Mouse (Mus musculus) Patski (cell line): ENCODE results near the gene Eif5a. TPM values are rescaled to one million over a fixed set of nuclear protein-coding genes. Genes with fewer than 3 reads are reported as not detected.
A peak's percentile ranks its signal among the peaks of the same experiment; 100 is the strongest.

Experiments
- ATAC-seq: fragments of 100-300 bp; one replicate; pipeline ENCODE4 v1.8.0; 2021
- CTCF ChIA-PET: fragments of 350-600 bp; sonication (Branson Sonifier 250); formaldehyde crosslinking; loops from one replicate; lab custom pipeline; 2022; ENCODE audit warnings: inconsistent platforms; lab: Charles Lee
- POLR2A ChIA-PET: fragments of 350-600 bp; sonication (Branson Sonifier 250); formaldehyde crosslinking; loops from one replicate; lab custom pipeline; 2022; ENCODE audit warnings: antibody characterized with exemption, inconsistent platforms; lab: Charles Lee
- DNase-seq: peaks from one replicate; pipeline ENCODE4 v3.0.0-alpha.2; 2011; ENCODE audit warnings: low read depth, low spot score
- H3K27me3 ChIP-seq: fragments of 371-371 bp; one replicate; pipeline ENCODE4 v1.5.1; 2021
- CTCF ChIP-seq: fragments of 100-300 bp; IDR thresholded peaks from one replicate; pipeline ENCODE4 v1.5.1; 2021
- in situ Hi-C: fragments of 300-500 bp; cut with MboI; formaldehyde crosslinking; loops from 3 replicates; pipeline ENCODE4 v1.11.1; 2018; ENCODE audit warnings: low pct_unique_long_range_greater_than_20kb, mixed read lengths
- polyA plus RNA-seq: library from polyadenylated mRNA; unstranded; gene quantifications from one replicate; pipeline ENCODE4 v1.2.3, GENCODE M21; 2021

The Eif5a gene
- polyA plus RNA-seq, 1 experiment from 2014 or later: 768 TPM

GRCm38 (mm10) chr11:69915667-69916627 lies 5.8 kb downstream of the Eif5a start:
- ATAC-seq (no peak), DNase-seq (no peak)
- in situ Hi-C loops: no loop called here
- CTCF ChIA-PET: interaction anchor here (1.1 kb wide), 1 partner anchor 29 kb away, joined by 3 read pairs; no protein-coding TSS in a partner anchor
- H3K27me3 ChIP-seq: no peaks in the 10 kb centered on the region
- TF ChIP-seq CTCF: no peak
- POLR2A ChIA-PET: no interaction called here

- no peak for ATAC-seq
- in situ Hi-C loops: no loop called here
- H3K27me3 ChIP-seq: no peaks in the 10 kb centered on the region
- ChIA-PET POLR2A (no interaction called here), CTCF (interaction anchor here (1.0 to 1.1 kb wide), 2 partner anchors 26 to 28 kb away, joined by 3 read pairs; no protein-coding TSS in a partner anchor)
- DNase-seq: no peak
- no peak for TF ChIP-seq CTCF
Measured at GRCm38 (mm10) chr11:69914917-69915430, 6.8 kb downstream of the Eif5a start.

GRCm38 (mm10) chr11:69914372-69914764 lies 7.4 kb downstream of the Eif5a start:
- ChIA-PET POLR2A (interaction anchor here (0.7 kb wide), 1 partner anchor 32 kb away, joined by 3 read pairs; no protein-coding TSS in a partner anchor), CTCF (interaction anchor here (1.0 kb wide), 1 partner anchor 25 kb away, joined by 3 read pairs; no protein-coding TSS in a partner anchor)
- no peak for ATAC-seq
- no peak for TF ChIP-seq CTCF
- in situ Hi-C loops: no loop called here
- no peaks in the 10 kb centered on the region for H3K27me3 ChIP-seq
- no peak for DNase-seq

- no peaks in the 10 kb centered on the region for H3K27me3 ChIP-seq
- TF ChIP-seq CTCF: no peak
- ChIA-PET POLR2A (interaction anchor here (0.7 kb wide), 1 partner anchor 32 kb away, joined by 3 read pairs; no protein-coding TSS in a partner anchor), CTCF (interaction anchor here (1.0 kb wide), 1 partner anchor 24 kb away, joined by 3 read pairs; no protein-coding TSS in a partner anchor)
- peak; percentile 53 for DNase-seq
- in situ Hi-C loops: no loop called here
- peak; percentile 57 for ATAC-seq
Measured at GRCm38 (mm10) chr11:69913554-69914371, 8.0 kb downstream of the Eif5a start, which contains the start of gene Gps2. TSS of gene Gps2 (plus strand) at chr11:69913888.

GRCm38 (mm10) chr11:69912716-69913530 lies 8.8 kb downstream of the Eif5a start:
- in situ Hi-C loops: no loop called here
- H3K27me3 ChIP-seq: no peaks in the 10 kb centered on the region
- ATAC-seq (no peak), DNase-seq (no peak)
- ChIA-PET CTCF (no interaction called here), POLR2A (no interaction called here)
- TF ChIP-seq CTCF: no peak

- ATAC-seq: no peak
Measured at GRCm38 (mm10) chr11:69911701-69912100, 10.1 kb downstream of the Eif5a start.

GRCm38 (mm10) chr11:69910781-69911560 lies 10.8 kb downstream of the Eif5a start:
- DNase-seq (no peak), ATAC-seq (no peak)
- in situ Hi-C loops: no loop called here
- CTCF ChIA-PET: no interaction called here
- no peaks in the 10 kb centered on the region for H3K27me3 ChIP-seq
- POLR2A ChIA-PET: interaction anchor here (1.5 kb wide), 1 partner anchor 10 kb away, joined by 3 read pairs; the partner anchor contains the start of genes 2810408A11Rik and Neurl4
- no peak for TF ChIP-seq CTCF

More at GRCm38 (mm10) chr11:69911701-69912100, 10.1 kb downstream of the Eif5a start:
- no peak for TF ChIP-seq CTCF
- ChIA-PET POLR2A (no interaction called here), CTCF (no interaction called here)
- no peaks in the 10 kb centered on the region for H3K27me3 ChIP-seq
- DNase-seq: no peak
- in situ Hi-C loops: no loop called here

- CTCF ChIA-PET: no interaction called here
- H3K27me3 ChIP-seq: no peaks in the 10 kb centered on the region
- in situ Hi-C loops: no loop called here
- ATAC-seq (no peak), DNase-seq (no peak)
- no peak for TF ChIP-seq CTCF
- POLR2A ChIA-PET: interaction anchor here (1.5 kb wide), 1 partner anchor 10 kb away, joined by 3 read pairs; the partner anchor contains the start of genes 2810408A11Rik and Neurl4
Measured at GRCm38 (mm10) chr11:69910177-69910576, 11.6 kb downstream of the Eif5a start.
